Mouse (Mus musculus): ENCODE measurements around the gene Wdr20rt.

DNA sequence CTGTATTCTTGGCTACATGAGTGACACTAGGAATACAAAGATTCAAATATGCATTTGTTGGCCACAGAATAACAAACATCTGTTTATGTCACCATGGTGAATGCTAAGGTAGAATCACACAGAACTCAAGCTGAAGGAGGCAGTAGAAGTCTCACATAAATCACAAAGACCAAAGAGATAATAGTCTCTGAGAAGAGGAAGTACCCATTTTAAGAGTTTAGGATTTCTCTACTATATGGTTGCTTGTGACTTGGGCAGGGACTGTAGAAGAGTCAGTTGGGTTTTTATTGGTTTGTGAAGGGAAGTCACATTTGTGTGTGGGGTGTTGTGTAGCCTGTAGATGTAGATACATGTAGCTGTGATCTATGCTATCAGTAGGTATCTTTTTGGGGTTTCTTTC lies 31.6 kb downstream of the Wdr20rt start:
- TF ChIP-seq MAFK (IDR thresholded peaks at IDR 0.05; ENCODE audit: insufficient read depth, low read depth, low read length) (no peak), ZNF384 (IDR thresholded peaks at IDR 0.05; ENCODE audit: low read depth, low read length) (no peak), CHD2 (IDR thresholded peaks at IDR 0.05; ENCODE audit: low read depth, low read length) (no peak)
